Mouse (Mus musculus) cerebellum, adult 2 months (tissue): ENCODE results near the gene Pank3.

ENCODE experiments used
- CTCF ChIP-seq: fragments of 200-500 bp; IDR thresholded peaks from 2 replicates; pipeline ENCODE4 v1.5.1; 2011; ENCODE audit warnings: low read depth, mild to moderate bottlenecking, control low read depth, low read length, moderate library complexity, borderline replicate concordance; ENCODE audit not compliant: insufficient read depth
- POLR2A ChIP-seq: fragments of 200-500 bp; IDR thresholded peaks from 2 replicates; pipeline ENCODE4 v1.6.1; 2011; ENCODE audit warnings: low read length, control low read depth, borderline replicate concordance; ENCODE audit not compliant: insufficient read depth

DNA sequence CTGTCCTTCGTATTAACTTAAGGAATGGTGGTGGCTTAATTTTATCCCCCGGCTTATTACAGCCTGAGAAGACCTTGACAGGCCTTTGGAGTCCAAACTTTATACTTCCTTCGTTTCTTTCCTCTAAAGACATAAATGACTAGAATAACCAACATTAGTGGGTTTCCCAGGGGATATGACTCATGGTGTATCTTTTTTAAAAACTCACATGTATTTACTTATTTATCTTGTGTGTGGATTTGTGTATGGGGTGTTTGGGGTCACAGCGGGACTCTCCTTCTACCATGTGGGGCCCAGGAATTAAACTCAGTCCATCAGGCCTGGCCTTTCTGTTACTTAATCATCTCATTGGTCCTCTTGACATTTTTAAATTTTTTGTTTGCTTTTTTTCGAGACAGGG, 2.4 kb upstream of the Pank3 start:
- TF ChIP-seq POLR2A (no peak), CTCF (no peak)
